Mouse (Mus musculus): ENCODE results near the gene Lancl2.

Gene Lancl2

GRCm38 (mm10) chr6:57702376-57702742, at the start of gene Lancl2:
Lancl2 (plus strand) TSS chr6:57702540.
- no peak for DNase-seq

- no peak for DNase-seq
Measured at GRCm38 (mm10) chr6:57661295-57661694, 41.0 kb upstream of the Lancl2 start.

GRCm38 (mm10) chr6:57684156-57684555, 18.2 kb upstream of the Lancl2 start:
- DNase-seq = no peak

- peak; percentile 91 for DNase-seq
Measured at GRCm38 (mm10) chr6:57691467-57692261, 10.7 kb upstream of the Lancl2 start, which contains the start of gene Pyurf. Pyurf (minus strand) TSS chr6:57692078.

- DNase-seq = no peak
Measured at GRCm38 (mm10) chr6:57693116-57693515, 9.2 kb upstream of the Lancl2 start.

- no peak for DNase-seq
Measured at GRCm38 (mm10) chr6:57701686-57702085, 654 bp upstream of the Lancl2 start.

GRCm38 (mm10) chr6:57702743-57703499, 581 bp downstream of the Lancl2 start:
- peak; percentile 97 for DNase-seq

- peak; percentile 34 for DNase-seq
Measured at GRCm38 (mm10) chr6:57703703-57704102, 1.4 kb downstream of the Lancl2 start.

- DNase-seq = no peak
Measured at GRCm38 (mm10) chr6:57706721-57707120, 4.4 kb downstream of the Lancl2 start.

- DNase-seq = peak; percentile 8
Measured at GRCm38 (mm10) chr6:57711726-57712125, 9.4 kb downstream of the Lancl2 start.

GRCm38 (mm10) chr6:57721347-57721746, 19.0 kb downstream of the Lancl2 start:
- DNase-seq = no peak

- DNase-seq = no peak
Measured at GRCm38 (mm10) chr6:57742749-57743148, 40.4 kb downstream of the Lancl2 start.

- DNase-seq = peak; percentile 13
Measured at GRCm38 (mm10) chr6:57743333-57743732, 41.0 kb downstream of the Lancl2 start.

- DNase-seq = no peak
Measured at GRCm38 (mm10) chr6:57744123-57744522, 41.8 kb downstream of the Lancl2 start.

GRCm38 (mm10) chr6:57744974-57745747, 42.8 kb downstream of the Lancl2 start:
- no peak for DNase-seq

- no peak for DNase-seq
Measured at GRCm38 (mm10) chr6:57745748-57746129, 43.4 kb downstream of the Lancl2 start.

- DNase-seq = no peak
Measured at GRCm38 (mm10) chr6:57753962-57754759, 51.8 kb downstream of the Lancl2 start.

- DNase-seq = no peak
Measured at GRCm38 (mm10) chr6:57763054-57763453, 60.7 kb downstream of the Lancl2 start.

GRCm38 (mm10) chr6:57765095-57765878, 62.9 kb downstream of the Lancl2 start:
- no peak for DNase-seq

- no peak for DNase-seq
Measured at GRCm38 (mm10) chr6:57766287-57766686, 63.9 kb downstream of the Lancl2 start.

GRCm38 (mm10) chr6:57767112-57767868, 65.0 kb downstream of the Lancl2 start:
- DNase-seq = no peak

All from retina, postnatal 1 day (tissue).